Mouse (Mus musculus): ENCODE measurements around the gene Zfp148.
"Not testable (repeated sequence)": the region's sequence is repeated elsewhere in the genome, so short reads cannot be mapped to it uniquely, and the experiment has no call there.

The Zfp148 gene

DNA sequence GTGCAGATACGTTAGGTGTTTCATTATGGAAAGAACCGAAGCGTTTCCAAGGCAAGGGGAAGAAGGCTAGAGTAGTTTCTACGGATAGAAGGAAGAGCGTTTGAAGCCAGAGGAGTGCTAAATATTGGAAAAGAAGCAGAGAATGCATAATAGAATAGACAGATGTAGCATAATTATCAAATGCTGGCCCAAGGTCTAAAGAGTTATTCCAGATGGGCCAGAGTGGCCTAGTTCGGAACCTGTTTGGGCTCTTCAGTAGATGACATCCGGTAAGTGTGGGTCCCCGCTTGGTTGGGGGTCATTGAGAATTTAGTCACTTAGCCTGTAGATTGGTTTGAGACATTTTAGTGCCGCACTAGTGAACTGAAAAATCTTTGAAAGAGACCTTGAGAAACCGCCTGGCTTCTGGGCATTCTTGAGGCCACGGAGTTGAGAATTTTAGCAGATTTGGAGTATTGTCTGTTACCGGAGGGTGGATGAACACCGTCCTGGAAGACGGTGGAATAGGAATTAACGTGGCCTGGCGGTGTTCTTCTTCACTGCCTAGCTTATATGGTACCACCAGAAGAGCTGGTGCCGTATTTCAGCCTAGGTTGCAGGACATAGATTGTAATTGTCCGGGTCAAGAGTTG is 1.1 kb downstream of the Zfp148 start:
- no peak for DNase-seq (ENCODE audit: low spot score)

- DNase-seq (ENCODE audit: low spot score) = no peak
These were observed 1.7 kb downstream of the Zfp148 start for GRCm38 (mm10) chr16:33382341-33382740.

DNA sequence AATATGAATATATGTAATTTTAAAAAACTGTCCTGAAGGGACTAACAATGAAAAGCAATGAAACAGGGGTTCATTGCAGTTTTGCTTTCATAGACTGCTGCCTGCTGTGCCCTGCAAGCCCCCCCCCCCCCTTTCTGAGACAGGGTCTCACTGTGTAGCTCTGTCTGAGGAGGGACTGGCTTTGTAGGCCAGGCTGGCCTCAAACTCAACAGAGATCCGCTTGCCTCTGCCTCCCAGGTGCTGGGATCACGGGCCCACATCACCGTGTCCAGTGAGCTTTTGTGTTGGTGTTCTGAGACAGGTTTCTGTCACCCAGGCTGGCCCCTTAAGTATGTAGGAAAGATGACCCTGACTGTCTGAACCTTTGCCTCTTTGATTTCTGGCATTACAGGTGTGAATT is 2.9 kb downstream of the Zfp148 start:
- no peak for DNase-seq (ENCODE audit: low spot score)

- DNase-seq (ENCODE audit: low spot score) = not testable (repeated sequence)
These were observed 3.4 kb downstream of the Zfp148 start for GRCm38 (mm10) chr16:33384057-33384456.

DNA sequence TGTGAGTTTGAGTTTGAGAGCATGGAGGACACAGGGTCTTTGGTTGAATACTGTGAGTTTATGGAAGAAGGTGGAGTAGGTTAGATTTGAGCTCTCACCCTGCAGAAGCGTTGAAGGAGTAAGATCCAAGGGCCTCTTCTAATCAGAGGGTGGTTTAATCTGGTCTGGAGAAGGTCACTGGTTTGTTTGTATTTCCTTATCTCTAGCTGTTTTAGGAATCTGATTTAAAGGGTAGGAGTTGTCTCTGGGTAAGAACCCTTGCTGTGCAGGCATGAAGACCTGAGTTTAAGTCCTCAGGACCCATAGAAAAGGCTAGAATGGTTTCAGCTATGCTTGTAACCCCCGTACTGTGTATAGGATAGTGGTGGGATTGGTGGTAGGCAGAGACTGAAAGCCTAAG is 6.4 kb downstream of the Zfp148 start:
- DNase-seq (ENCODE audit: low spot score) = peak; percentile 27

GRCm38 (mm10) chr16:33387420-33387819 is 6.8 kb downstream of the Zfp148 start:
- no peak for DNase-seq (ENCODE audit: low spot score)

- peak; percentile 78 for DNase-seq (ENCODE audit: low spot score)
These were observed 19.5 kb downstream of the Zfp148 start for GRCm38 (mm10) chr16:33399913-33400782.

- DNase-seq (ENCODE audit: low spot score) = no peak
These were observed 20.3 kb downstream of the Zfp148 start for GRCm38 (mm10) chr16:33400943-33401342.

GRCm38 (mm10) chr16:33403258-33403657 is 22.6 kb downstream of the Zfp148 start:
- no peak for DNase-seq (ENCODE audit: low spot score)

- no peak for DNase-seq (ENCODE audit: low spot score)
These were observed 23.4 kb downstream of the Zfp148 start for GRCm38 (mm10) chr16:33404055-33404454.

GRCm38 (mm10) chr16:33405487-33405886 is 24.9 kb downstream of the Zfp148 start:
- no peak for DNase-seq (ENCODE audit: low spot score)

- DNase-seq (ENCODE audit: low spot score) = no peak
These were observed 29.5 kb downstream of the Zfp148 start for GRCm38 (mm10) chr16:33410151-33410550.

DNA sequence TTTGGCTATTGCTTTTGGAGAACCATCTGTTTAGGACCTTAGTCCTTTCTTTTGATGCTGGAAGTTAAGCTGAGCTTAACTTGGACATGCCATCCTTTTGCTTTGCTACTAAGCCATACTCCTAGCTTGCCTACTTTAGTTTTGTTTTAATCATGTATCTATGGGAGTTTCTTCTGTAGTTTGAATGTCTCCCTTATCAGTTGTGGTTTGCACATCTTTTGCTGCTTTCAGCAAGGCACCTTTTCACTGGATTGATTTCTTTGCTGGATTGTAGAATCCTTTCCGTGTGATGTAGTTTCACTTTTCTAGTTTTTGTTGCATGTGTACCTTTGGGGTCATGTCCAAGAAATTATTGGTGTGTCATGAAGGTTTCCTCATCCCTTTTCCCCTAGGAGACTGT is 30.0 kb downstream of the Zfp148 start:
- DNase-seq (ENCODE audit: low spot score) = no peak

DNA sequence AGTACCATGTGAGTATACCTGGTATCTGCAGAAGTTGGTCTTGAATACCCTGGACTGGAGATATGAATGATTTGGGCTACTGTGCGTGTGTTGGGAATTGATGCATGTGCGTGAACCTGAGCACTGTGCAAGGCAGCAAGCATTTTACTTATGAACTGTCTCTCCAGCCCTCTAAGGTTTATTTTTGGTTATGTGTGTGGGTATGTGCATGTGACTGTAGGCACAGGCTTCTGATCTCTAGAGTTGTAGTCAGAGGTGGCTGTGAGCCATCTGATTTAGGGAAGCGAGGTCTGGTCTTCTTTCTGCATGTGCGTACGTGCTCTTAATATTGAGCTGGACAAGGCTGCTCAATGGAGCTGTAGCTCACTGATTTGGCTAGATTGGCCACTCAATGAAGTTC is 33.6 kb downstream of the Zfp148 start:
- no peak for DNase-seq (ENCODE audit: low spot score)

- no peak for DNase-seq (ENCODE audit: low spot score)
These were observed 35.0 kb downstream of the Zfp148 start for GRCm38 (mm10) chr16:33415607-33416006.

DNA sequence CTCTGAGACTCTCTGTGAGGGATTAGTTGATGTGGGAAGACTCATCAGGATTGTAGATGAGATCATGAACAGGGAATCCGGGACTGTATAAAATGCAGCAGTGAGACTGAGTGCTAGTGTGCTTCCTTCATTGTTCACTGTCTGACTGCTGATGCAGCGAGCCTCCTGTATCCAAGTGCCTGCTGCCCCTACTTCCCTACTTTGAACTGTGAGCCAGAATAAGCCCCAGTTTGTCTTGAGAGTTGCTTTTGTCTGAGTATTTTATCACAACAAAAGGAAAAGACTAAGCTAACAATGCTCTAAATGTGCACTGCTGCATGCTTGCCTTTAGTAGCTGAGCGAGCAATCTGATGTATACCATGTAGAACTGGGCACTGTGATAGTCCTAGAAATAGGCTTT is 47.7 kb downstream of the Zfp148 start:
- DNase-seq (ENCODE audit: low spot score) = no peak

- no peak for DNase-seq (ENCODE audit: low spot score)
These were observed 51.0 kb downstream of the Zfp148 start for GRCm38 (mm10) chr16:33431660-33432059.

DNA sequence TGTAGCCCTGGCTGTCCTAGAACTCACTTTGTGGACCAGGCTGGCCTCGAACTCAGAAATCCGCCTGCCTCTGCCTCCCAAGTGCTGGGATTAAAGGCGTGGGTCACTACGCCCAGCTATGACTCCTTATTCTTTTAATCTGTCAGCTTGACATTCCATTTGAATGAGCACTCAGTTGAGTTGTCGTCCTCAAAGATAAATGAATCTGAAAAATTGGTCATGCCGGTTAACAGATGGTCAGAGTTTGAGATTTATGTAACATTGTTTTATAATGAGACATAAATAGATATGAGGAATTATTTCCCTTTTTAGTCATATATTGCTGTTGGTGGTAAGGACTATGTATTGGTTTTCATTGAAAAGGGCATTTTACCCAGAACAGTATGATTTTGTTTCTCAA is 60.4 kb downstream of the Zfp148 start:
- DNase-seq (ENCODE audit: low spot score) = no peak

- DNase-seq (ENCODE audit: low spot score) = no peak
These were observed 66.2 kb downstream of the Zfp148 start for GRCm38 (mm10) chr16:33446830-33447229.

GRCm38 (mm10) chr16:33453826-33454225 is 73.2 kb downstream of the Zfp148 start:
- no peak for DNase-seq (ENCODE audit: low spot score)

DNA sequence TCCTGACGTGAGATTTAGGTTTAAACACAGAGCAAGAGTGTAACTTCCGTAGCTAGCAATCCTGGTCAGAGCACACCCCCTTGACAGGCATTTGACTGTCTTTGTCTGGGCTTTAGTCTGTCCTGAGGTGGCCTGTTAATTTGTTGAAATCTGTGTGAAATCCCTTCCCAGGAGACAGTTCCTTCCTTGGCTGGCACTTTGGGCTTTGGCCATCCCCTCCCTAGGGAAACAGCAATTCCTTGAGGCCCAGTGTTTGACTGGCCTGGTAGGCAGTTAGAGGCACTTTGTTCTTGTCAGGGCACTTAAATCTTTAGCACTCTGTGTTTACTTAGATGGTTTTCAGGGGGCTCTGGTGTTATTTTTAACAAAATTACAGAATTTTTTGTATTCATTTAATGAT is 73.7 kb downstream of the Zfp148 start:
- DNase-seq (ENCODE audit: low spot score) = no peak

GRCm38 (mm10) chr16:33455263-33455910 is 74.8 kb downstream of the Zfp148 start:
- DNase-seq (ENCODE audit: low spot score) = no peak

- no peak for DNase-seq (ENCODE audit: low spot score)
These were observed 78.5 kb downstream of the Zfp148 start for GRCm38 (mm10) chr16:33459101-33459500.
